Mouse (Mus musculus) heart, embryonic 14.5 days (tissue): Measurements from ENCODE around the gene Mrpl12. TPM values are rescaled to one million over a fixed set of nuclear protein-coding genes. Genes with fewer than 3 reads are reported as not detected.

Experiments used
- ATAC-seq: fragments of 200-750 bp; cut with Nextera tagmentation; 2 replicates; pipeline ENCODE4 v1.8.0; 2017; ENCODE audit warnings: low read depth, moderate TSS enrichment; ENCODE audit not compliant: insufficient number of reproducible peaks, insufficient read depth, low FRiP score
- H3K27ac ChIP-seq, 2 experiments: fragments of 200-500 bp in 1 of 2; fragments of 300-500 bp in 1 of 2; sonication (generic) in 1 of 2; replicated peaks in 1 of 2; 2 replicates each; pipeline ENCODE4 v1.5.1; 2012 to 2014; ENCODE audit warnings: low read depth in 2 of 2, low read length in 2 of 2, control low read depth in 1 of 2, mild to moderate bottlenecking in 1 of 2, mixed read lengths in 1 of 2; ENCODE audit not compliant: control insufficient read depth in 1 of 2, insufficient read depth in 1 of 2
- H3K27me3 ChIP-seq: fragments of 300-500 bp; sonication (generic); 2 replicates; pipeline ENCODE4 v1.6.1; 2014; ENCODE audit warnings: mild to moderate bottlenecking, low read length, control low read depth; ENCODE audit not compliant: control insufficient read depth, insufficient read depth
- H3K36me3 ChIP-seq: fragments of 300-500 bp; sonication (generic); 2 replicates; pipeline ENCODE4 v1.6.1; 2014; ENCODE audit warnings: mild to moderate bottlenecking, control low read depth, low read length, mixed read lengths; ENCODE audit not compliant: control insufficient read depth, insufficient read depth
- H3K4me1 ChIP-seq, 2 experiments: fragments of 200-500 bp in 1 of 2; fragments of 300-500 bp in 1 of 2; sonication (generic) in 1 of 2; 2 replicates each; pipeline ENCODE4 v1.6.1; 2012 to 2014; ENCODE audit warnings: low read length in 2 of 2, control low read depth in 1 of 2, mixed read lengths in 1 of 2; ENCODE audit not compliant: control insufficient read depth in 2 of 2, insufficient read depth in 2 of 2
- H3K4me2 ChIP-seq: fragments of 300-500 bp; sonication (generic); 2 replicates; pipeline ENCODE4 v1.6.1; 2014; ENCODE audit warnings: mild to moderate bottlenecking, low read length
- H3K4me3 ChIP-seq, 2 experiments: fragments of 200-500 bp in 1 of 2; fragments of 300-500 bp in 1 of 2; sonication (generic) in 1 of 2; 2 replicates each; pipeline ENCODE4 v1.5.1; 2012 to 2014; ENCODE audit warnings: low read length in 2 of 2, mild to moderate bottlenecking in 2 of 2, control low read depth in 1 of 2, low read depth in 1 of 2, moderate library complexity in 1 of 2; ENCODE audit not compliant: control insufficient read depth in 1 of 2, insufficient read depth in 1 of 2
- H3K9ac ChIP-seq: fragments of 300-500 bp; sonication (generic); 2 replicates; pipeline ENCODE4 v1.6.1; 2014; ENCODE audit warnings: mild to moderate bottlenecking, low read length
- H3K9me3 ChIP-seq: fragments of 300-500 bp; sonication (generic); 2 replicates; pipeline ENCODE4 v1.6.1; 2016; ENCODE audit warnings: low read length, control low read depth; ENCODE audit not compliant: control insufficient read depth
- WGBS: fragments of 180-500 bp; shearing (Covaris S2); extraction: QIAGEN DNeasy Blood & Tissue Kit; methylation state at CpG from one replicate; pipeline ENCODE4 v1.1.7; 2014; 5-methylcytosine and 5-hydroxymethylcytosine counted together
- polyA plus RNA-seq: library from polyadenylated mRNA; unstranded; fragments of >200 nt; fragmentation: Nextera tagmentation; extraction: Ambion mirVana; gene quantifications from 2 replicates; pipeline ENCODE4 v1.2.1, GENCODE M21; 2014

Gene Mrpl12
- polyA plus RNA-seq, 1 experiment from 2014 or later = 239 TPM

- WGBS = 59% methylated on average over 6 of the region's 6 CpGs
- no peak overlapping the region for H3K9ac ChIP-seq
Observed at GRCm38 (mm10) chr11:120518027-120518426, 33.6 kb downstream of the Mrpl12 start.

GRCm38 (mm10) chr11:120518558-120518957 is 34.1 kb downstream of the Mrpl12 start:
- no peak overlapping the region for H3K9ac ChIP-seq

More at GRCm38 (mm10) chr11:120518027-120518426, 33.6 kb downstream of the Mrpl12 start:
- no peak overlapping the region for H3K4me3 ChIP-seq
- peaks cover 9 to 14% of the 10 kb centered on the region in 2 experiments; a peak in 3 of 4 replicates for H3K4me1 ChIP-seq
- no peaks in the 10 kb centered on the region for H3K9me3 ChIP-seq
- no peak overlapping the region for H3K4me2 ChIP-seq
- no peak for ATAC-seq
- H3K27me3 ChIP-seq = no peaks in the 10 kb centered on the region
- no peaks in the 10 kb centered on the region for H3K36me3 ChIP-seq
- H3K27ac ChIP-seq = no peak overlapping the region

GRCm38 (mm10) chr11:120519738-120520137 is 35.3 kb downstream of the Mrpl12 start:
- H3K9ac ChIP-seq = peak overlapping the region; percentile 54
- H3K4me2 ChIP-seq = peak overlapping the region; percentile 28

More at GRCm38 (mm10) chr11:120518558-120518957, 34.1 kb downstream of the Mrpl12 start:
- no peaks in the 10 kb centered on the region for H3K9me3 ChIP-seq
- H3K27me3 ChIP-seq = no peaks in the 10 kb centered on the region
- ATAC-seq = no peak
- peaks cover 9 to 14% of the 10 kb centered on the region in 2 experiments; a peak in 3 of 4 replicates for H3K4me1 ChIP-seq
- H3K4me3 ChIP-seq = no peak overlapping the region
- H3K4me2 ChIP-seq = no peak overlapping the region
- H3K36me3 ChIP-seq = no peaks in the 10 kb centered on the region
- WGBS = 45% methylated on average over 6 of the region's 6 CpGs
- no peak overlapping the region for H3K27ac ChIP-seq

GRCm38 (mm10) chr11:120520498-120520897 is 36.1 kb downstream of the Mrpl12 start:
- 58% methylated on average over 9 of the region's 9 CpGs for whole genome bisulfite sequencing
- H3K4me3 ChIP-seq = no peak overlapping the region
- peaks cover 9 to 14% of the 10 kb centered on the region in 2 experiments; a peak in 3 of 4 replicates for H3K4me1 ChIP-seq
- H3K4me2 ChIP-seq = no peak overlapping the region
- H3K27me3 ChIP-seq = no peaks in the 10 kb centered on the region
- ATAC-seq = no peak
- H3K9ac ChIP-seq = peak overlapping the region; percentile 54; the same call in 1 of the 2 replicates
- no peaks in the 10 kb centered on the region for H3K36me3 ChIP-seq
- 0 out of 2 replicates have a peak, but pooled peaks cover 3% of the 10 kb centered on the region for H3K9me3 ChIP-seq
- H3K27ac ChIP-seq = peak overlapping the region in 1 of 2 experiments; percentile 31; a peak in 1 of 4 replicates

More at GRCm38 (mm10) chr11:120519738-120520137, 35.3 kb downstream of the Mrpl12 start:
- Histone ChIP-seq H3K27me3 (no peaks in the 10 kb centered on the region), H3K9me3 (no peaks in the 10 kb centered on the region), H3K4me1 (peaks cover 9 to 14% of the 10 kb centered on the region in 2 experiments; a peak in 3 of 4 replicates), H3K27ac (peak overlapping the region; percentile 27 to 31; a peak in 2 of 4 replicates), H3K4me3 (no peak overlapping the region), H3K36me3 (no peaks in the 10 kb centered on the region)
- 20% methylated on average over 9 of the region's 9 CpGs for WGBS
- ATAC-seq = no peak

- Histone ChIP-seq H3K27ac (peak overlapping the region in 1 of 2 experiments; percentile 20; a peak in 2 of 4 replicates), H3K4me1 (peaks cover 9 to 14% of the 10 kb centered on the region in 2 experiments; a peak in 3 of 4 replicates), H3K4me2 (no peak overlapping the region), H3K36me3 (no peaks in the 10 kb centered on the region), H3K9ac (no peak overlapping the region), H3K9me3 (0 out of 2 replicates have a peak, but pooled peaks cover 3% of the 10 kb centered on the region), H3K4me3 (no peak overlapping the region), H3K27me3 (no peaks in the 10 kb centered on the region)
- no peak for ATAC-seq
- WGBS = 52% methylated on average over 5 of the region's 5 CpGs
Observed at GRCm38 (mm10) chr11:120520967-120521540, 36.6 kb downstream of the Mrpl12 start.

GRCm38 (mm10) chr11:120522581-120522980 is 38.2 kb downstream of the Mrpl12 start:
- no peak for ATAC-seq
- H3K9ac ChIP-seq = no peak overlapping the region
- H3K4me2 ChIP-seq = no peak overlapping the region
- no peak overlapping the region for H3K27ac ChIP-seq
- no peaks in the 10 kb centered on the region for H3K36me3 ChIP-seq
- WGBS = 82% methylated on average over 8 of the region's 8 CpGs
- H3K4me3 ChIP-seq = no peak overlapping the region
- 0 out of 2 replicates have a peak, but pooled peaks cover 3% of the 10 kb centered on the region for H3K9me3 ChIP-seq
- H3K4me1 ChIP-seq = peaks cover 9 to 14% of the 10 kb centered on the region in 2 experiments; a peak in 3 of 4 replicates
- no peaks in the 10 kb centered on the region for H3K27me3 ChIP-seq

- no peak overlapping the region for H3K4me2 ChIP-seq
- 0 out of 2 replicates have a peak, but pooled peaks cover 3% of the 10 kb centered on the region for H3K9me3 ChIP-seq
- WGBS = 68% methylated on average over 2 of the region's 2 CpGs
- H3K27me3 ChIP-seq = peaks cover 33% of the 10 kb centered on the region
- H3K4me1 ChIP-seq = peaks cover 2 to 14% of the 10 kb centered on the region in 2 experiments; a peak in 3 of 4 replicates
- H3K9ac ChIP-seq = no peak overlapping the region
- no peak for ATAC-seq
- H3K4me3 ChIP-seq = no peak overlapping the region
- no peaks in the 10 kb centered on the region for H3K36me3 ChIP-seq
- no peak overlapping the region for H3K27ac ChIP-seq
Observed at GRCm38 (mm10) chr11:120525959-120526358, 41.5 kb downstream of the Mrpl12 start.
